Mouse (Mus musculus) adrenal gland (tissue): ENCODE data around the gene Gas2l1.

Source experiments
- intact Hi-C: fragments of 180-260 bp; cut with DNase I; formaldehyde crosslinking; loops from one replicate; pipeline ENCODE4 v1.15.1; 2025

Gas2l1 gene

DNA sequence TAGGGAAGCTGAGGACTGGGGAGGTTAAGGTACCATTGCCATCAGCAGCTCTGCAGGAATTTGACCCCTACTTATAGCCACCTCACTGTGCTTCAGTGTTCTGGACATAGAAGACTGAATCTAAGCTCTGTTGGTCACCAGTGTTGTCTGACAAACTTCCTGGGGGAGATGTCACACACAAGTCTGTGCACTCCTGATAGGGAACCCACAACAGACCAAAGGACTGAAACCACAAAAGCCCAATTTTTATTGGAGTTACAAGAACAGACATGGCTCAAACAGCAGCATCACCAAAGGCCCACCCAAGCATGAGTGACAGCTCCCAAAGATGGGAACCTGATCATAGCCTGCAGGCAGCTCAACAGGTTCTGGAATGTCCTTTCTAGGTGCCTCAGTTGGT is 1.9 kb upstream of the Gas2l1 start:
- intact Hi-C loops = no loop called here

DNA sequence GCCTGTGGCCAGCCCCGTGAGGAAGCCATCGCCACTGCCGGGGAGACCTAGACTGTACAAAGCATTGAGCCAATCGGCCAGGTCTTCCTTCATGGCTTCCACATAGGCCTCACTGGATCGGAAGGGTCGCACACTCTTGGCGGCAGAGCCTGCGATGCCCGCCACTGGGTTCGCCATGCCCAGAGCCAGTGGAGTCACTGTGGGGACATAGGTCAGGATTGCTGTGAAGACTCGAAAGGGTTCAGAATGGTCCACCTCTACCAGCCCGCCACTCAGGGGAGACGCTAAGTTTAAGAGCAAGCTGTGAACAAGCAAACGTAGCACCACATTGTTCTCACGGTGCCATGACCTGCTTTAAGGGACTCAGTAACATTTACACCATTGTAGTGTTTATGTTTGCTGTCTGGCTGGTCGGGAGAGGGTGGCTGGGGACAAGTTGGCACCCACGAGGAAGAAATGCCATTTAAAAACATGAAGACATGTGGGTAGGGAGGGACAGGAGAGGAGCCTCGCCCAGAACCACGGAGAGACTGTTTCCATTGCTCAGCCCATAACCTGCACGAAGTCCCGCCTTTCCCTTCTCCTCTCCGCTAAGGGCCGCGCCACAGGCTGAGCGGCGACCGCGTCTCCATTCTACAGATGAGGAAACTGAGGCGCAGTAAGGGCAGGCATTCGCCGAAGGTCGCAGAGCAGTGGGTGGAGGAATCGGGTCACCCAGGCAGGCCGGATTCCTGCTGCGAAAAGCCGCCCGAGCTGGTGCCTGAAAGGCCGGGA is 658 bp downstream of the Gas2l1 start:
- intact Hi-C loops = loop anchor here (2.0 kb wide), 1 partner anchor 50 kb away; no protein-coding TSS in a partner anchor

- intact Hi-C loops = loop anchor here (2.0 kb wide), 1 partner anchor 49 kb away; no protein-coding TSS in a partner anchor
These were observed 1.4 kb downstream of the Gas2l1 start for GRCm38 (mm10) chr11:5063561-5064281.

- intact Hi-C loops = no loop called here
These were observed 2.1 kb downstream of the Gas2l1 start for GRCm38 (mm10) chr11:5062860-5063505.

DNA sequence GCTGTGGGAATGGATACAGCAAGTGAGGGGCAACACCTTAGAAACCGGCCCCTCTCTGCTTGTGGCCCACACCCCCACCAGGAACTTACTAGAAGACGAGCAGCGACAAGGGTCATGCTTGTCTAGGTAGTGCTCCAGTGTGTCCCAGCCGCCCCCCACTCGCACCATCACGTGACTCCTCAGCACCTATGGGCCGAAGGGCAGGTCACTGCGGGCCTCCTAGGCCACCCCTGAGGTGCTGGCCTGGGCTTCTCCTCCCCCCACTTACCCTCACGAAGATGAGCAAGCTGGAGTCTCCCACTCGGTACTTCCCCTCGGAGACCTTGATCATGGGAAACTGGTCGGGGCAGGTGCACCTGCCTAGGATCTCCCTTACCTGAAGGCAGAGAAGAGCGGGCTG is 2.8 kb downstream of the Gas2l1 start:
- intact Hi-C loops = no loop called here

GRCm38 (mm10) chr11:5061413-5062139 is 3.6 kb downstream of the Gas2l1 start:
- intact Hi-C loops = no loop called here

GRCm38 (mm10) chr11:5060756-5061412 is 4.2 kb downstream of the Gas2l1 start:
- intact Hi-C loops = no loop called here

GRCm38 (mm10) chr11:5059704-5060156 is 5.4 kb downstream of the Gas2l1 start:
- intact Hi-C loops = no loop called here

- intact Hi-C loops = no loop called here
These were observed 5.9 kb downstream of the Gas2l1 start for GRCm38 (mm10) chr11:5059230-5059629.

DNA sequence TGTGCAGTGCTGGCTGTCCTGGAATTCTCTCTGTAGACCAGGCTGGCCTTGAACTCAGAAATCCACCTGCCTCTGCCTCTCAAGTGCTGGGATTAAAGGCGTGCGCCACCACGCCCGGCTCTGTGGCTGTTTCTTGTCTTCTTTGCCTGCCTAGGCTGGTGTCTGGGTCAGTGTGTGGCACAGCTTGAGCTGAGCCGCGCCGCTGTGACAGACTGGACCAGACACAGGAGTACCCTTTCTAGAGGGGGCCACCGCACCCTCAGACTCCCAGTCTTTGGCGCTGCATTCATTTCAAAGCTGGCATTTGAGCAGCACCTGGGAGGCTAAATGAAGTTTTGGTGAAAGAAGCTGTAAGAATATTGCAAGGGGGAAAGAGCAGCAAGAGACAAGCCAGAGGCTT is 6.3 kb downstream of the Gas2l1 start:
- intact Hi-C loops = no loop called here

DNA sequence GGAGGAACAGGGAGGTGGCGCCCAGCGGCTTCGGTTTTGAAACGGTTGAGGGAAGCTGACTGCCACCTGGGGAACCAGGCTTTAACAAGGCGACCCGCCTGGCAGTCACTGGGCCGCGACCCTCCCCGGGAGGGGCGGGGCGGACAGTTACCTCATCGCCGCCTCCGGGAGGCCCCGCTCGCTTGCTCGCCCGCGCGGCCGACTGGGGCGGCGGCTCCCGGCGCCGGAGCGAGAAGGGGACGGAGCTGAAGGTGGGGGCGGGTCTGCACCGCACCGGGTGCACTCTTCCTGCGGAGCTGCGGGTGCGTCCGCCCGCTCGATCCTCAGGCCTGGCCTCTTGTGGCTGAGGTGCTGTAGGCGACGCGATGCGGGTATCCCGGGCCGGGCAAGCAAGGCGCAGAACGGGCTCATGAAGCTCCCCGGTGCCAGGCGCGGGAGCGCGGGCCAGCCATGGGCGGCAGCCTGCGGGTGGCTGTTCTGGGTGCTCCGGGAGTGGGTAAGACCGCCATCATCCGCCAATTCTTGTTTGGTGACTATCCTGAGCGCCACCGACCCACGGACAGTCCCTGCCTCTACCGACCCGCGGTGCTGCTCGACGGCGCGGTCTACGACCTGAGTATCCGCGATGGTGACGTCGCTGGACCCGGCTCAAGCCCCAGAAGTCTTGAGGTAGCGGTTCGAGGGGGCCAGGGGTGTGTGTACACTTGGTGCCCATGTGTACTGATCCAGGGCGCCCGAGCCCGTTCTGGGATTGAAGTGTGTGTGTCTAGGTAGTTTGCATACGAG is 7.1 kb downstream of the Gas2l1 start, which contains the start of gene Rasl10a:
Gene Rasl10a (plus strand): TSS at position 273 of the 786 bp plus-strand sequence.
- intact Hi-C loops = no loop called here

DNA sequence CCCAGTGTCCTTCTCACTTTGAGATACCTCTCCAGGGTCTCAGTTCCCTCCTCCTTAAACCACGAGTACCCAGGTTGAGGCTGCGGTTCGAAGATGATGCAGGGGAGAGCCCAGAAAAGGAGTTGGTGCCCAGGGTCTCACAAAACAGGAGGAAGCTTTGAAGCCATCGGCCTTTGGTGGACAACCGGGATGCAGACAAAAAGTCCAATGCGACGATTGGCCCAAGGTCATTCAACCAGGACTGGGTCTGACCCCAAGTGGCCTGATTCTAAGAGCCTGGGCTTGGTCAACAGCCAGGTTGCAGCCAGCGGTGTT is 7.6 kb downstream of the Gas2l1 start:
- intact Hi-C loops = no loop called here

DNA sequence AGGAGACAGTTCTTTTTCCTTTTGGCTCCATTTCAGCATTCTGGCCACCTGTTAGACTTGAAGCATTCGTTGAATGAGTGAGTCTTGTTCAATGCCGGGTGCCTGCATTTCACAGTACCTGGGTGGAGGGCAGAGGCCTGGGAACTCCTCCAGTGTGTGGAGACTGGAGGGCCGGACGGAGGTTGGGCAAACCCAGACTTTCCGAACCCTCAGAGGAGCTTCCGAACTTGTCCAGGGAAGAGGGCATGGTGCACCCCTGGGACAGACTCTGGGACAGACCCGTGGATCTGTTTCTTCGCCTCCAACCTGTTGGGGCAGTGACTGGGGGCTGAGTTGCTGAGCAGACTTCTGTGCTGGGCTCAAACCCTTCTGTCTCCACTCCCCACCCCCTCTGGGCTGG is 8.1 kb downstream of the Gas2l1 start:
- intact Hi-C loops = no loop called here

DNA sequence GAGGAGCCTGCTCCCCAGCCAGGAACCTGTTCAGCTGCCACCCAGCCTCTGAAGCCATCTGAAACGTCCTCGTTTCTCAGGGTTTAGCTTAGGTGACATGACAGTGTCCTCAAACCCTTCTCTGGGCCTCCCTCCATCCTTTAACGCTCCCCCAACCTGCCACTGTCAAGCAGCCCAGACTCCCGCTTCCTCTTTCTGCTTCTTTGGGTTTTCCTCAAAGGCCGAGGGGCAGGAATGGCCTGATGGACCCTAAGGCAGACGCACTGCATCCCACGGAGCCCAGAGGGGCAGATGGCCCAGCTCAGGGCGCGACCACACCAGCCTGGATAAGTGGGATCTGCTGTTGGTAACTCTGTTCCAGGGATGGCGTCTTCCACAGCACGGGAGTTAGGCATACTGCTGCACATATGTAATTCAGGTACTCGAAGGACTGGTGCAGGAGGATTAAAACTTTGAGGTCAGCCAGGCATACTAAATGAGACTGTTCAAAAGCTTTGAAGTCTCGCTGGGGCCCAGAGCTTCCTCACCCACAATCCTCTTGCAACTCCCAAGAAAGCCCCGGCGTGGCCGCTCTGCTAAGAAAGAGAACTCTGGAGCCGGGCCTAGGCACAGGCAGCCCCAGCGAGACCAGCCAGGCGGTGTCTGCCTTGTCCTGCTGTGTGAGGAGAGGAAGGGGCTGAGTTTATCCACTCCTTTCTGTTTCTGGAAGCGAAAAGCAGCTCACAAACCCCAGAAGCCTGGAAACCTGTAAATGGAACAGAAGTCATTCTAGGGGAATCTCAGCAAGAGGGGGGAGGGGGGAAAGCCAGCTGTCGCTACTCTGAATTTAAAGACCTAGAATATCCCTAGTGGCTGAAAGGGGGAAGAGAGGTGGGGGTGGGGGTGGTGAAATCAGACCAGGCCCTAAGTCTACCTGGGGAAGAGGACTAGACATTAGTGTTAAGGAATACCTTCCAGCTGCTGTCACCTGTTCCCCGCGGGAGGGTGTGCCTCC is 8.9 kb downstream of the Gas2l1 start:
- intact Hi-C loops = no loop called here

DNA sequence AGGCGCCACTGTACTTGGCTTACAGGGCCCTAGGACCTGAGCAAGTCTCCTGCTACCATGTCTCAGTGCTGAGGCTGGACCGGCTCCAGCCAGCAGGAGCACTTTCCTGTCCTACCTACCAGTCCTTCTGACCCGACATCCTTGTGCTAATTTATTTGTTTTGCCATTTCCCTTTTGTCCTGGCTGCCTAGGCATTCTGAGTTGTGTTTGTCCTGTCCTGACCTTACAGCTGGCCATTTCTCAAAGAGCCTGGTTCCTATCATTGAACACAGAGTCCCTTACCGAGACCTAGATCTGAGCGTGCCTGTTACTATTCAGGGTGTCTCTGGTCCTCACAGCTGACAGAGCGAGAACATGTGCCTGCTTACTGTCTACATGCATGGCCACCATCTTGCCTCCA is 10.3 kb downstream of the Gas2l1 start:
- intact Hi-C loops = no loop called here

DNA sequence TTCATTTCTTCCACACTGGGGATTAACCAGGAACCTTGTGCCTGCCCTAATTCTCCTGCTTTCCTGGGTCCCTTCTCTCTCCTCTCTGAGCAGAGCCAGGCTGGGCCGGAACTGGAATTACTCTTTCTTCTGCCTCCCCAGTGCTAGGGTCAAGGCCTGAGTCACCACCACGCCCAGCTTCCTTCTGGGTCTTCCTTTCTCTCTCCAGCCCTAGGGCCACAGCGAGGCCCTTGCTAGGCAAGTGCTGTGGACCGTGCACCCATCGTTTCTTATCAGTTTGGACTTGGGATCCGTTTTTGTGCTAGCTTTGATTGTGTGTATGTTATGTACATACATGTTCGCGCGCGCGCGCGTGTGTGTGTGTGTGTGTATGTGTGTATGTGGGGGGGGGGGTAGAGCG is 11.0 kb downstream of the Gas2l1 start:
- intact Hi-C loops = no loop called here

- intact Hi-C loops = no loop called here
These were observed 12.8 kb downstream of the Gas2l1 start for GRCm38 (mm10) chr11:5052200-5052854.

- intact Hi-C loops = no loop called here
These were observed 13.5 kb downstream of the Gas2l1 start for GRCm38 (mm10) chr11:5051629-5052028.
